ENCODE assay signal across 9 mouse cellular contexts in the genomic region with DNA sequence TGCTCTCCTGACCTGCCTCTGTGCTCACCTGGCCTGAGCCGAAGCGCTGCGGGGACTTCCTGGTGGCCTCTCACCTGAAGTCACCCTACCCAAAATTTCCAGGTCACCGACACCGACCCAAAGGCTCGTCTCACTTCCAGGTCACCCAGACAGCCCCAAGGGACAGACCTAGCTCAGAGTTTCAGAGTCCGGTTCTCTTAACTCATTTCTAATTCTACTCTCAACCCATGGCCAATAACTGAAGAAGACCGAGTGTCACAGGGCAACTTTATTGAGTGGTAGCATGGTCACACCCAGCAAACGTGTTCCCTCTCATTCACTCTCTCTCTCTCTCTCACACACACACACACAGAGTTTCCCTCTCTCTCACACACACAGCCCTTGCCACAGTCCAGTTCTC. TPM values are rescaled to one million over a fixed set of nuclear protein-coding genes. Genes with fewer than 3 reads are reported as not detected.
DNase-seq lines count a peak whose midpoint lies in the region; ATAC-seq and TF ChIP-seq lines count a peak whose summit lies in the region.
"Had no signal": no experiment of that assay in that cellular context is flagged by ENCODE, and none has a peak within 500 bp of the region (broad histone marks: within the 10 kb centered on the region; RNA-seq: fewer than 3 reads in every experiment).

No protein-coding gene starts in this region.

- H3K79me2 ChIP-seq in heart, adult 2 months (replicated peaks; ENCODE audit: control insufficient read depth, insufficient read depth, low read length), result no peaks in the 10 kb centered on the region

- H3K4me3 ChIP-seq in heart, adult 2 months, result peak overlapping the region; percentile 69; the same call in 1 of the 2 replicates
- H3K4me3 ChIP-seq in thymus, adult 2 months (ENCODE audit: control insufficient read depth, insufficient read depth, low read length), result peak overlapping the region; percentile 40
- H3K4me3 ChIP-seq in liver, embryonic 12.5 days, result peak overlapping the region; percentile 62

- no peak for TF ChIP-seq CTCF in heart, adult 2 months (IDR thresholded peaks at IDR 0.05)
- TF ChIP-seq CTCF in thymus, adult 2 months (IDR thresholded peaks at IDR 0.05; ENCODE audit: borderline replicate concordance, control insufficient read depth, extremely low read depth, insufficient read depth, low read length, poor library complexity), result no peak

- 0 out of 2 replicates have a peak, but pooled peaks cover 1% of the 10 kb centered on the region for H3K4me1 ChIP-seq in heart, adult 2 months (ENCODE audit: control insufficient read depth, insufficient read depth, low read length)
- H3K4me1 ChIP-seq in thymus, adult 2 months (replicated peaks; ENCODE audit: control insufficient read depth, insufficient read depth, low read length), result peaks cover 15% of the 10 kb centered on the region
- peaks cover 34% of the 10 kb centered on the region for H3K4me1 ChIP-seq in liver, embryonic 12.5 days

- H3K27me3 ChIP-seq in heart, adult 2 months (ENCODE audit: control insufficient read depth, insufficient read depth, low read length), result no peaks in the 10 kb centered on the region
- peaks cover 9% of the 10 kb centered on the region; the same call in 1 of the 2 replicates for H3K27me3 ChIP-seq in thymus, adult 2 months (ENCODE audit: control insufficient read depth, insufficient read depth, low read length)
- peaks cover 66% of the 10 kb centered on the region for H3K27me3 ChIP-seq in liver, embryonic 12.5 days (replicated peaks)

- no peaks in the 10 kb centered on the region for H3K9me3 ChIP-seq in liver, embryonic 12.5 days (replicated peaks)

- no peaks in the 10 kb centered on the region for H3K36me3 ChIP-seq in heart, adult 2 months (ENCODE audit: control insufficient read depth, insufficient read depth, low read length)
- peaks cover 13% of the 10 kb centered on the region for H3K36me3 ChIP-seq in thymus, adult 2 months (ENCODE audit: control insufficient read depth, insufficient read depth, low read length)
- H3K36me3 ChIP-seq in liver, embryonic 12.5 days, result peaks cover 13% of the 10 kb centered on the region

- TF ChIP-seq POLR2A in heart, adult 2 months (IDR thresholded peaks at IDR 0.05; ENCODE audit: insufficient read depth, low read depth, low read length), result no peak
- TF ChIP-seq POLR2A in thymus, adult 2 months (IDR thresholded peaks at IDR 0.05; ENCODE audit: control insufficient read depth, extremely low read depth, insufficient read depth, low read length, poor library complexity), result no peak

- no peak overlapping the region for H3K27ac ChIP-seq in heart, adult 2 months
- peak overlapping the region; percentile 7; the same call in 1 of the 2 replicates for H3K27ac ChIP-seq in thymus, adult 2 months (ENCODE audit: control insufficient read depth, insufficient read depth, low read length)
- no peak overlapping the region for H3K27ac ChIP-seq in liver, embryonic 12.5 days

- H3K4me2 ChIP-seq in liver, embryonic 12.5 days, result peak overlapping the region; percentile 80

- DNase-seq in heart, adult 2 months, result no peak
- no peak for DNase-seq in heart, postnatal 4 days
- DNase-seq in thymus, adult 2 months, result no peak
- no peak for DNase-seq in thymus, postnatal 14 days
- no peak for DNase-seq in thymus, postnatal 25 days
- no peak for DNase-seq in thymus, postnatal 10 days (ENCODE audit: low spot score in 2 of 2)
- no peak for DNase-seq in Muller cell, postnatal 12 days (ENCODE audit: inconsistent ontology term)

- H3K9ac ChIP-seq in heart, adult 2 months (ENCODE audit: low read depth, low read length), result no peak overlapping the region
- no peak overlapping the region for H3K9ac ChIP-seq in liver, embryonic 12.5 days

- TF ChIP-seq EP300 in heart, adult 2 months (IDR thresholded peaks at IDR 0.05; ENCODE audit: insufficient read depth, low read depth, low read length), result no peak

- no peak for ATAC-seq in liver, embryonic 12.5 days

- intact Hi-C loops in heart, adult 2 months (cut with DNase I), result no loop called here

- WGBS in heart, adult 2 months, result 12% methylated on average over 9 of the region's 9 CpGs
- 24% methylated on average over 9 of the region's 9 CpGs for WGBS in thymus, adult 2 months
- 14% methylated on average over 9 of the region's 9 CpGs for WGBS in liver, embryonic 12.5 days (ENCODE audit: insufficient replicate concordance)

RNA-seq across cellular contexts. Expression of a gene that starts 1.7 kb away (rescaled TPM):
- 1 to 10 TPM; 1.2 TPM for total RNA-seq in heart, adult 2 months (2021)
- 1.4 and 2.0 TPM in 2 replicates for polyA plus RNA-seq in heart, adult 2 months (2012; rRNA removed)
- total RNA-seq in heart, postnatal 4 days (2021), result 1 to 10 TPM; 1.3 to 1.4 TPM
- polyA plus RNA-seq in thymus, adult 2 months (2012; rRNA removed), result 60.5 and 65.9 TPM in 2 replicates
- polyA plus RNA-seq in liver, embryonic 12.5 days (2016; fragmentation: Nextera tagmentation; extraction: Ambion mirVana), result 0.21 and 0.81 TPM in 2 replicates

RNA-seq across cellular contexts. Expression of a gene that starts 16.1 kb away (rescaled TPM):
- total RNA-seq in heart, adult 2 months (2021), result 1 to 10 TPM; 6.8 to 7.3 TPM
- polyA plus RNA-seq in heart, adult 2 months (2012; rRNA removed), result 12.1 and 17.7 TPM in 2 replicates
- 10 to 100 TPM; 11.0 to 11.1 TPM for total RNA-seq in heart, postnatal 4 days (2021)
- polyA plus RNA-seq in thymus, adult 2 months (2012; rRNA removed), result 59.4 and 64.2 TPM in 2 replicates
- polyA plus RNA-seq in liver, embryonic 12.5 days (2016; fragmentation: Nextera tagmentation; extraction: Ambion mirVana), result 15.2 and 16.2 TPM in 2 replicates

RNA-seq across cellular contexts. Expression of a gene that starts 25.8 kb away (rescaled TPM):
- 1 to 10 TPM; 3.4 to 5.0 TPM for total RNA-seq in heart, adult 2 months (2021)
- 1.9 and 2.1 TPM in 2 replicates for polyA plus RNA-seq in heart, adult 2 months (2012; rRNA removed)
- total RNA-seq in heart, postnatal 4 days (2021), result 1 to 10 TPM; 5.2 to 6.0 TPM
- 7.9 and 9.5 TPM in 2 replicates for polyA plus RNA-seq in thymus, adult 2 months (2012; rRNA removed)
- polyA plus RNA-seq in liver, embryonic 12.5 days (2016; fragmentation: Nextera tagmentation; extraction: Ambion mirVana), result 7.8 and 8.9 TPM in 2 replicates

RNA-seq across cellular contexts. Expression of a gene that starts 47.1 kb away (rescaled TPM):
- total RNA-seq in heart, adult 2 months (2021), result 10 to 100 TPM; 13.1 to 14.5 TPM
- 28.3 and 45.4 TPM in 2 replicates for polyA plus RNA-seq in heart, adult 2 months (2012; rRNA removed)
- total RNA-seq in heart, postnatal 4 days (2021), result 10 to 100 TPM in 1 of 2 experiments, 1 to 10 TPM in 1; 8.0 to 11.5 TPM
- polyA plus RNA-seq in thymus, adult 2 months (2012; rRNA removed), result 2.4 TPM in 1 of 2 replicates, not detected in the other
- polyA plus RNA-seq in liver, embryonic 12.5 days (2016; fragmentation: Nextera tagmentation; extraction: Ambion mirVana), result 0.56 and 0.77 TPM in 2 replicates
- total RNA-seq: left cerebral cortex, postnatal 10 days had no signal

RNA-seq across cellular contexts. Expression of a gene that starts 49.6 kb away (rescaled TPM):
- 10 to 100 TPM; 21.3 to 27.7 TPM for total RNA-seq in heart, adult 2 months (2021)
- polyA plus RNA-seq in heart, adult 2 months (2012; rRNA removed), result 37.3 and 40.1 TPM in 2 replicates
- 10 to 100 TPM; 21.4 to 22.1 TPM for total RNA-seq in heart, postnatal 4 days (2021)
- polyA plus RNA-seq in thymus, adult 2 months (2012; rRNA removed), result 150 and 172 TPM in 2 replicates
- 4.6 and 5.5 TPM in 2 replicates for polyA plus RNA-seq in liver, embryonic 12.5 days (2016; fragmentation: Nextera tagmentation; extraction: Ambion mirVana)

Comparison
In these comparisons a context has a peak if more than half of its experiments do, and no peak if none do; other contexts are left out.
1. RNA of a gene that starts 1.7 kb away (polyA plus RNA-seq): 60.5 to 65.9 TPM in thymus, adult 2 months; 1.4 to 2.0 TPM in heart, adult 2 months and 0.21 to 0.81 TPM in liver, embryonic 12.5 days; every median in the first group is over 10 times any median in the second.
2. Peak in every context shown above with its lines, with median percentiles within 50 percentile points of each other: H3K4me3 ChIP-seq.